Mouse (Mus musculus) thymus, adult 2 months (tissue): ENCODE results near the gene Mgea5.

Experiments used
- CTCF ChIP-seq: fragments of 200-500 bp; IDR thresholded peaks from 2 replicates; pipeline ENCODE4 v1.5.1; 2012; ENCODE audit warnings: mild to moderate bottlenecking, control low read depth, low read length, moderate library complexity, borderline replicate concordance; ENCODE audit not compliant: control insufficient read depth, poor library complexity, insufficient read depth; ENCODE audit errors: extremely low read depth
- POLR2A ChIP-seq: fragments of 200-500 bp; IDR thresholded peaks from 2 replicates; pipeline ENCODE4 v1.6.1; 2012; ENCODE audit warnings: mild to moderate bottlenecking, low read length, control low read depth, moderate library complexity; ENCODE audit not compliant: control insufficient read depth, poor library complexity, insufficient read depth; ENCODE audit errors: extremely low read depth

- TF ChIP-seq POLR2A (no peak), CTCF (no peak)
These were observed 47.0 kb upstream of the Mgea5 start for GRCm38 (mm10) chr19:45830679-45831078.
